Mouse (Mus musculus) stomach, postnatal 0 days (tissue): ENCODE data around the gene Nudt14.

Experiments used
- CTCF ChIP-seq: IDR thresholded peaks from 2 replicates; pipeline ENCODE4 v1.5.1; 2016; ENCODE audit warnings: antibody characterized with exemption, low read depth, mild to moderate bottlenecking, moderate library complexity
- EP300 ChIP-seq: optimal IDR thresholded peaks from 2 replicates; pipeline ENCODE3; 2016; ENCODE audit warnings: antibody characterized with exemption

DNA sequence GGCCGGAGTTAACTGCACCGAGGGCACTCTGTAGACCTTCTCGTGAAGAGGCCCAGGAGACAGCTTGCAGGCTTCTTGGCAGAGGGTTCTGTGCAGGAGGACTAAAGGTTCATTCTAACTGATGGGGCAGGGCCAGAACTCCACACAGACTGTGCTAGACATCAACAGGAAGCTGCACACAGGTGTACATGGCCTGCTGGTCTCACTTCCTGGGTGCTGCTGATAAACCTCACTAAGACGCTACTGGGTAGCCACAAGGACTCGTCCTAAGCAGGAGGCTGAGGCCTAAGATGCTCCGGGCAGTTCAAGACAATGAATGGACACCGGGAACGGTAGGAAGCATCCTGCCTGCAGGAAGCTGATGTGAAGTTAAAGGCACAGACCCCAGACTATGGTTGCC, 17.5 kb upstream of the Nudt14 start:
- TF ChIP-seq EP300 (no peak), CTCF (no peak)
